8 mouse cellular contexts compared by ENCODE assay signal in the genomic region with DNA sequence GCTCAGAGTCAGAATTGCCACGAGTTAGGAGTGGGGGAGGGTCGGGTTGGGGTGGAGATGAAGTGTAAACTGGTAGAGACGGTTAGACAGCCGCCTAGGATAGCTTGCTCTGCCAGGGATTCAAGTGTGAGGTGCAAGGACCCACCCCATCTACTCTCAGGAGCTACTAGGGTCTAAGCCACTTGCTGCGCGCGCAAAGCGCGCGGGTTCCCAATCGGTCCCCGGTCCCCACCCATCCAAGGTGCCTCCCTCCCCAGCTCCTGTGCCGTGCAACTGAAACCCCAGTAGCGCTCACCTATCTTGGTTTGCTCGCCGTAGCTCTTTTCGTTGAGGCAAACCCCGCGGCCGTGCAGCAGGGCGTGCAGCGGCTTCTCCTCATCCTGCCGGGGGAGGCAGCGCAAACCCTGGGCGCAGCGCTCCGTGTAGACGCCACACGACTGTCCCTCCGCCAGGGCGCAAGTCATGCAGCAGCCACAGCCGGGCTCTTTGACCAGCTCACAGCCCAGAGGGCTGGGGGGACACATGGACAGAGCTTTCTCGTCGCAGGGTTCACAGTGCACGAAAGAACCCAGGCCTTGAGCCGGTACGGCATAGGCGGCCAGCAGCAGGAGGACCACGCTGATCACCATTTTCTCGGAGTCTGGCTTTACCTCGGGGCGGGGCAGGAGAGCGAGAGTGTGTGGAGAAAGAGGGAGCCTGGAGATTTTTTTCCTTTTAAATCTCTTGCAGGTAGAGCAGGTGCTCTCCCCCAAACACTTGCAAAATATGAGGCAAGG. TPM values are rescaled to one million over a fixed set of nuclear protein-coding genes. Genes with fewer than 3 reads are reported as not detected.
DNase-seq lines count a peak whose midpoint lies in the region; ATAC-seq and TF ChIP-seq lines count a peak whose summit lies in the region.

No protein-coding gene starts in this region.

- H3K36me3 ChIP-seq in C2C12 (ENCODE audit: control insufficient read depth, insufficient read depth) = no peaks in the 10 kb centered on the region
- H3K36me3 ChIP-seq in embryonic facial prominence, embryonic 14.5 days (ENCODE audit: control insufficient read depth, insufficient read depth, low read length) = no peaks in the 10 kb centered on the region
- H3K36me3 ChIP-seq in heart, embryonic 16.5 days (ENCODE audit: control insufficient read depth, insufficient read depth) = no peaks in the 10 kb centered on the region
- H3K36me3 ChIP-seq in lung, embryonic 16.5 days (ENCODE audit: control insufficient read depth, insufficient read depth, low read length) = no peaks in the 10 kb centered on the region

- H3K27ac ChIP-seq in embryonic facial prominence, embryonic 14.5 days (replicated peaks; ENCODE audit: low read depth, low read length) = peak overlapping the region; percentile 93
- H3K27ac ChIP-seq in heart, embryonic 16.5 days (ENCODE audit: low read length) = peak overlapping the region; percentile 87
- H3K27ac ChIP-seq in lung, embryonic 16.5 days (ENCODE audit: low read length) = peak overlapping the region; percentile 95

- under 1% methylated on average over 41 of the region's 43 CpGs for WGBS in embryonic facial prominence, embryonic 14.5 days
- under 1% methylated on average over 43 of the region's 43 CpGs for WGBS in heart, embryonic 16.5 days
- under 1% methylated on average over 43 of the region's 43 CpGs for WGBS in lung, embryonic 16.5 days

- no peaks in the 10 kb centered on the region for H3K79me3 ChIP-seq in C2C12 (ENCODE audit: low read depth)

- H3K27me3 ChIP-seq in C2C12 (ENCODE audit: control insufficient read depth, insufficient read depth, insufficient read length) = no peaks in the 10 kb centered on the region
- peaks cover 5% of the 10 kb centered on the region; the same call in 1 of the 2 replicates for H3K27me3 ChIP-seq in embryonic facial prominence, embryonic 14.5 days (replicated peaks; ENCODE audit: control insufficient read depth, insufficient read depth, low read length)
- H3K27me3 ChIP-seq in heart, embryonic 16.5 days (ENCODE audit: control insufficient read depth, insufficient read depth, low read length) = peaks cover 3% of the 10 kb centered on the region; the same call in 1 of the 2 replicates
- peaks cover 22% of the 10 kb centered on the region for H3K27me3 ChIP-seq in lung, embryonic 16.5 days (ENCODE audit: control insufficient read depth, insufficient read depth, low read depth, low read length)

- H3K79me2 ChIP-seq in C2C12 (ENCODE audit: control insufficient read depth, insufficient read depth) = no peaks in the 10 kb centered on the region

- H3K9ac ChIP-seq in embryonic facial prominence, embryonic 14.5 days (ENCODE audit: low read depth, low read length) = peak overlapping the region; percentile 78
- H3K9ac ChIP-seq in heart, embryonic 16.5 days (ENCODE audit: low read length) = peak overlapping the region; percentile 83
- H3K9ac ChIP-seq in lung, embryonic 16.5 days (ENCODE audit: low read length) = peak overlapping the region; percentile 78

- peak overlapping the region; percentile 88 for H3K4me2 ChIP-seq in embryonic facial prominence, embryonic 14.5 days (ENCODE audit: low read depth, low read length)
- peak overlapping the region; percentile 88 for H3K4me2 ChIP-seq in heart, embryonic 16.5 days (ENCODE audit: low read depth, low read length)
- H3K4me2 ChIP-seq in lung, embryonic 16.5 days (ENCODE audit: low read depth, low read length) = peak overlapping the region; percentile 70

- peak; percentile 67 for DNase-seq in adrenal gland, postnatal 14 days
- DNase-seq in embryonic facial prominence, embryonic 14.5 days (ENCODE audit: low spot score) = peak; percentile 58
- DNase-seq in kidney, postnatal 14 days = peak; percentile 68
- DNase-seq in right cerebral cortex, postnatal 36 days (ENCODE audit: low spot score in 2 of 2) = peak; percentile 50 to 64

- peaks cover 25% of the 10 kb centered on the region for H3K4me1 ChIP-seq in embryonic facial prominence, embryonic 14.5 days (ENCODE audit: control insufficient read depth, insufficient read depth, low read length)
- peaks cover 29% of the 10 kb centered on the region for H3K4me1 ChIP-seq in heart, embryonic 16.5 days (ENCODE audit: control insufficient read depth, insufficient read depth, low read length)
- H3K4me1 ChIP-seq in lung, embryonic 16.5 days (replicated peaks; ENCODE audit: control insufficient read depth, insufficient read depth, low read length) = peaks cover 41% of the 10 kb centered on the region

- TF ChIP-seq CTCF in C2C12 (IDR thresholded peaks at IDR 0.05; ENCODE audit: control insufficient read depth, insufficient read depth, insufficient read length) = no peak

- H3ac ChIP-seq in C2C12 (ENCODE audit: control insufficient read depth, insufficient read length, low read depth) = peak overlapping the region; percentile 55

- H3K9me3 ChIP-seq in embryonic facial prominence, embryonic 14.5 days (ENCODE audit: control insufficient read depth, low read length) = no peaks in the 10 kb centered on the region
- H3K9me3 ChIP-seq in heart, embryonic 16.5 days (replicated peaks; ENCODE audit: control insufficient read depth, low read length) = no peaks in the 10 kb centered on the region
- H3K9me3 ChIP-seq in lung, embryonic 16.5 days (ENCODE audit: control insufficient read depth, low read length) = no peaks in the 10 kb centered on the region

- peak; percentile 5; the same call in 1 of the 2 replicates for ATAC-seq in embryonic facial prominence, embryonic 14.5 days (ENCODE audit: low read depth)
- ATAC-seq in heart, embryonic 16.5 days (replicated peaks; ENCODE audit: extremely low read depth, insufficient read depth, low FRiP score) = peak; percentile 6; the same call in 1 of the 2 replicates
- peak; percentile 5; the same call in 1 of the 2 replicates for ATAC-seq in lung, embryonic 16.5 days (ENCODE audit: low read depth)
- ATAC-seq in erythroid progenitor cell, adult 5-6 weeks (replicated peaks; ENCODE audit: low FRiP score, poor library complexity, severe bottlenecking) = no peak

- H3K4me3 ChIP-seq in C2C12 (ENCODE audit: insufficient read depth, poor library complexity, severe bottlenecking) = peak overlapping the region; percentile 26
- H3K4me3 ChIP-seq in embryonic facial prominence, embryonic 14.5 days (ENCODE audit: low read depth, low read length) = peak overlapping the region; percentile 62
- peak overlapping the region; percentile 74 for H3K4me3 ChIP-seq in heart, embryonic 16.5 days (ENCODE audit: low read length)
- H3K4me3 ChIP-seq in lung, embryonic 16.5 days (ENCODE audit: low read length) = peak overlapping the region; percentile 64

TF ChIP-seq in C2C12, 6 proteins besides CTCF, POLR2A, EP300 and RAD21:
- TF ChIP-seq FOSL1 (IDR thresholded peaks at IDR 0.05; ENCODE audit: insufficient read depth, low read length, poor library complexity, severe bottlenecking) = no peak
- no peak for TF ChIP-seq MYOG (IDR thresholded peaks at IDR 0.05; ENCODE audit: control insufficient read depth, extremely low read depth, insufficient read length)
- no peak for TF ChIP-seq MAX (IDR thresholded peaks at IDR 0.05)
- TF ChIP-seq MYOD1 (IDR thresholded peaks at IDR 0.05; ENCODE audit: control insufficient read depth, insufficient read length, low read depth) = no peak
- TF ChIP-seq CEBPB (IDR thresholded peaks at IDR 0.05; ENCODE audit: low read depth) = no peak
- TF ChIP-seq USF1 (IDR thresholded peaks at IDR 0.05; ENCODE audit: low read depth) = no peak

RNA-seq across cellular contexts. Expression of a gene that starts 1.0 kb away (rescaled TPM):
- 62.8 TPM for polyA plus RNA-seq in C2C12 (2012; fragmentation: generic; extraction: Trizol)
- total RNA-seq in adrenal gland, postnatal 14 days (2021) = 68.1 and 74.3 TPM in 2 replicates
- polyA plus RNA-seq in embryonic facial prominence, embryonic 14.5 days (2014; fragmentation: Nextera tagmentation; extraction: Ambion mirVana) = 131 and 138 TPM in 2 replicates
- 65.1 and 69.0 TPM in 2 replicates for polyA plus RNA-seq in heart, embryonic 16.5 days (2015; fragmentation: Nextera tagmentation; extraction: Ambion mirVana)
- 58.7 and 72.4 TPM in 2 replicates for polyA plus RNA-seq in lung, embryonic 16.5 days (2015; fragmentation: Nextera tagmentation; extraction: Ambion mirVana)
- total RNA-seq in erythroid progenitor cell, adult 5-6 weeks (2015; ENCODE audit: low replicate concordance) = 6.5 and 10.1 TPM in 2 replicates
- 4.6 and 4.7 TPM in 2 replicates for total RNA-seq in erythroid progenitor cell, adult 5-6 weeks (2017; ENCODE audit: low replicate concordance)

RNA-seq across cellular contexts. Expression of a gene that starts 49.4 kb away (rescaled TPM):
- 222 TPM for polyA plus RNA-seq in C2C12 (2012; fragmentation: generic; extraction: Trizol)
- total RNA-seq in adrenal gland, postnatal 14 days (2021) = 9.1 and 58.4 TPM in 2 replicates
- polyA plus RNA-seq in embryonic facial prominence, embryonic 14.5 days (2014; fragmentation: Nextera tagmentation; extraction: Ambion mirVana) = 446 and 451 TPM in 2 replicates
- 43.3 and 58.6 TPM in 2 replicates for polyA plus RNA-seq in heart, embryonic 16.5 days (2015; fragmentation: Nextera tagmentation; extraction: Ambion mirVana)
- polyA plus RNA-seq in lung, embryonic 16.5 days (2015; fragmentation: Nextera tagmentation; extraction: Ambion mirVana) = 213 and 233 TPM in 2 replicates
- total RNA-seq in erythroid progenitor cell, adult 5-6 weeks (2015; ENCODE audit: low replicate concordance) = not detected in 2 replicates
- not detected in 2 replicates for total RNA-seq in erythroid progenitor cell, adult 5-6 weeks (2017; ENCODE audit: low replicate concordance)
